Mouse (Mus musculus): ENCODE results near the gene Zmynd11. TPM values are rescaled to one million over a fixed set of nuclear protein-coding genes. Genes with fewer than 3 reads are reported as not detected.

The Zmynd11 gene
- total RNA-seq, 4 experiments from 2014 or later, result 230 to 248 (median 241) TPM

DNA sequence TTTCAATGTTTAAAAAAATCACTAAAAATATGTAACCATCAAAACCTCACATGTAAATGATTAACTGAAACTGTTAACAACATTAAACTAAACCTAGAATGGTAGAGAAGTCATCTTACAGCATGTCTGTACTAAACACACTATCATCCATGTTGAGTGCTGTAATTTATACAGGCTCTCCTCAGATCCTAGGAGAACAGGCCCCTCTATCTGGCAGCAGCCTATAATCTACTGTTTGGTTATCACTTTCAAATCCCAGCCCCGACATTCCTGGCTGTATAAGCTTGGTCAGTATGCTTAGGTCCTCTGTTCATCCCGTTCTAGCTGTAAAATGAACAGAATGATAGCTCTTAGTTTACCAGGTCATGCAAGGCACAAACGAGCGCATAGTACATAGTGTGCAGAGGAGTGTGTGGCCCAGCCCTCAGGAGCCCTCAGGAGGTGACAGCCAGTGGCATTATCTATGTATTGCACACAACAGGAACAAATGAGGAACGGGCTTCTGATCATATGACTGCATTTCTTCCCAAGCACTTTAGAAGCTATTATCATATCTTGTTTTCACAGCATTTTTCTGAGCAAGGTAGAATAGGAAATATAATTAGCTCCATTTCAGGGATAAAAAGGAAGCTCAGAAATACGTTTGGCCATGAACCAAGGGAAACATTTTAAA is 51.5 kb downstream of the Zmynd11 start:
- DNase-seq (ENCODE audit: low spot score in 2 of 2), result no peak

DNA sequence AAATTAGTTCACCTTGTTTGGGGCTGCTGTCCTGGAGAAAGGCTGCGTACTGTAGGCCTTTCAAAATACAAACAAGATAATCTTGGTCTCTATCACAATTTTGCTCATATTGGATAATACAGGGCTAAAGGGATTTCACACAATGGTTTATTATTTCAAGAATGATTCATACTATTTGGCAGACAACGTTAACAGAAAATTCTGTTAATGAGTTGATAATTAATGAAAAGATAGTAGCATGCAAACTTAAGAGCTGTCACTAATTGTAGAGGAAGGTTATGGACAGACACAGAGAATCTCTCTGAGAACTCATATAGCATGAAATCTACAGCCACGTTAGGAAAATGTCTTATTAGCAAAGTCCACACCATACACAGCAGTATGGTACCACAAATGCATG is 52.2 kb downstream of the Zmynd11 start:
- DNase-seq (ENCODE audit: low spot score in 2 of 2), result no peak

DNA sequence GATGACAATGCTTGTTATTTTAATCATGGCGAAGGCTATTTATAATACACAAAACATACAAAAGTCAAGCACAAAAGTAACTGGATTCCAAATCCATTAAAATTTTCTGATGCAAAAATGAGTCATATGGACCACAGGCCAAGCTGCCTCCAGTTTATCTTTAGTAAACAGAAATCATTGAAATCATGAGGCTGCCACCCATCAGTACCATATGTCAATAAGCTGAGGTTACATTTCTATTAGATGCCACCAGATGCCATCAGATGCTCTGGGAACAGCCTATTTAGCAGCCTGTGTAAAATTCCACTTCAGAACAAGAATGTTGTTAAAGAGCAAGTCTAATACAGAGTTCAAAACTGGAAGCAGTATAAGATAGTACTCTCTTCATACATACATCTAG is 52.7 kb downstream of the Zmynd11 start:
- no peak for DNase-seq (ENCODE audit: low spot score in 2 of 2)

DNA sequence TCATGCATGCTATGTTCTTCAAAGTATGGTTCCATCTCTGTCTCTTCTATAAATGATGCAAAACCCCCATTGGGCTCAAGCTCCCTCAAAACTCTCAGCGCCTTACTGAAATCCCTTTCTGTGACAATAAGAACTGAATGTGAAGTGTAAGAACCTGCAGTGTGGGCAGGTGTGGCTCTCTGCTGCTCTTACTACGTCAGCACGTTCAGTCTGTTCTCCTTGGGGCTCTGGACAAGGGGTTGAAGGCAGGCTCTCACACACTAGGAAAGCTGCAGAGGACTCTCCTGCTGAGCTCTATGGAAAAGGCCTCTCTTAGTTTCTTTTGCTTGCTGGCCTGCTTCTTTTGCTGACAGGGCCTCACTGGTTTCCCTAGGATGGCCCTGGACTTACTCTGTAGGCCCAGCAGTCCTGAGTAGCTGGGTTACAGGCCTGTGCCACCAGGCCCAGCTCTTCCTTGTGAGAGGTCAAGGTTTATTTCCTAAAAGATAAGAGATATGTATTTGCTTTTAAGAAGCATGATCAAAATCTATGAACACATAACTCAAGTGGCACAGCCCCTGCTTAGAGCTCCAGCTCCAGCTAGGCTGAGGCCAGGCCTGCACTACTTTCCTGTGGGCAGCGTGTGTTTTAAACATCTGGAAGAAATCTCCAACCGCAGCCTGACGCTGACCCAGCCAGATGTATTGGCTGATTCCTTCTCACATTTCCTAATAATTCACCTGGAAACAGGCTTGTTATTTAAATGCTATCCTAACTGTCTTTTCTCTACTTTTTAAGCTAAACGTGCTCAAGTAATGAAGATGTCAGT is 56.5 kb downstream of the Zmynd11 start:
- DNase-seq (ENCODE audit: low spot score in 2 of 2), result no peak

DNA sequence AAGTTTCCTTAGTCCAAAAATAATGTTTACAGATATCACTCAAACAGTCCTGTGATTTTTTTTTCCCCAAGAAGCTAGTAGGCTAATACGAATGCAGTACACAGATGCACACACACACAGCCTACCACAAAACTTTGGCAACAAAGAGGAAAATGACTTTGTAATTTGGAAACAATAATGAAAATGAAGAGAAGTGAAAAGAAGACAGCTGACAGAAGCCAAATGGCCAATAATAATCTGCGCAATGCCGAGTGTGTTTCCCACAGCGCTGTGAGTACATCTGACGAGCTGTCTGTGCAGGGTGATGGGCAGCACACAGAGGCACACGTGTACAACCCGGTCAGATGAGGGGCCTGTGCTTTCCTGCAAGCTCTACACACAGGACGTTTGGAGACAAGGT is 58.4 kb downstream of the Zmynd11 start:
- no peak for DNase-seq (ENCODE audit: low spot score in 2 of 2)

DNA sequence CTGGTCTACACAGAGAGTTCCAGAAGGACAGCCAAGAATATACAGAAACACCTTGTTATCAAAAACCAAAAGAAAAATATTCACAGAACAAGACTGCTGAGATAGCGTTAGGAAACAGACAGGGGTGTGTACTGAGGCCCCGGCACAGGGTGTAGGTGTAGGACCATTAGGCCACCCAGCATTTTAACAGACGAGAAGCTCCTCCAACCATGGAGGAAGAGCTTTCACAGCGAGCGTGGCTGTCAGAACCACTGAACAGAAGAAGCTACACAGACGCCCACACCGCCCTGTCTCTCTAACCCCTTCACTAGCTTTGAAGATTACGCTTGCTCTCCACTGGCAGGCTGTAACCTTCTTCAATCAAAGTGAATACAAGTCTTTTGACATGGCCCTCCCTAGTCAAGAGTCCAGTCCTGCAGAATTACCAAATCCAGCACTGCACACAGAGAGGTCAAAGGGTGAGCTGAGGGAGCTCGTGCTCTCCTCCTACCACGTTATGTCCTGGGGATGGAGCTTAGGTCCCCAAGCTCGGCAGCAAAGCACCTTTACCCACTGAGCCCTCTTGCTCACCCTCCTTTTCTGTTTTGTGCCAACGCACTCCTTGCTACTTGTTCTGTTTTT is 62.4 kb downstream of the Zmynd11 start:
- DNase-seq (ENCODE audit: low spot score in 2 of 2), result no peak

DNA sequence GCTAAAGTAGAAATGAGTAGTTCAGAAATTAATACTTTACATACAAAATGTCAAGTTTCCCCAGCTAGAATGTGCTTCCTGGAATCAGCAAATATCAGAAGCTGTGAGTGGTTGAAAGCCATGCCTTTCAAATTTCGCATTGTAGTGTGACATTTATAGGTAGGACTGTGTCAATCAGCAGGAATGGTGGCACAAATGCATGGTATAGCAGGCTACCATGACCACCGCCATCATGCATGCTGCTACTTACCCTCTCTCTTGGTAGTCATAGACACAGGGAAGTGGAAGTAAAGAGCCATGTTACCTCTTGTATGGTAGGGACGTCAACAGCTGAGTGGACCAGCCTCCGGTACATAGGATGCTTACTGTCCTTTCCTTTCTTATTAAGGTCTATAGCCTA is 67.8 kb downstream of the Zmynd11 start:
- DNase-seq (ENCODE audit: low spot score in 2 of 2), result no peak

DNA sequence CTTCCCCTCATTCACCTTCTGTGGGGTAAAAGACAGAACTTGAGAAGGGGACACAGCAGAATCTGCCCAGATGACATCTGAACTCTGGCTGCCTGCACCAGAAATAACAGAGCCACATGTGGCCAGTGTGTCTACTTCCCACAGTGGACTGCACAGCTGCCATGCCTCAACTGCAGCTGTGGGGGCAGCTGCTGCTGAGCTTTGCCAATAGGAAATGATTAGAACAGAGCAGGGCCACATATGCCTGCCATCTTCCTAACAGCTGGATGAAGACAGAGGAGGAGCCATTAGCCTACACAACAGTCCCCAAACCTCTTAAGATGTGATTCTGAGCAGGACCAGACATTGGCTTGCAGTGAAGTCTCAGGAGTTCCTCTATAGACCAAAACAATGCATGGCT is 69.3 kb downstream of the Zmynd11 start:
- DNase-seq (ENCODE audit: low spot score in 2 of 2), result no peak

DNA sequence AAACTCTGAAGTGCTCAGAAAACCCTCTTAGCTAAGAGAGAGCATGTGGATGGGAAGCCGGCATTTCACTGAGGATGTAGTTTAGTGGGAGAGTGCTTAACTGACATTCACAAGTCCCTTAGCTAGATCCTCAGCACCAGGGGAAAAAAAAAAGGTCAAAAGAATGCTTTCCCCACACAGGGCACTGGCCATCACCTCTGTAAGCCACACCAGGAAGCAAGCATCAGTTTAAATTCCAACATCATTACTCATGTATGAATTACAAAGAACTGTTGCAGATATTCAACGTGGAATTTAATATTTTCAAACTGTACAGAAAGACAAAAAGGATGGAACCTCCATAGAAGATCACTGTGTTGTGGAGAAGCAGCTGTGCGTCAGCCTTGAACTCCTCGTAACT is 69.7 kb downstream of the Zmynd11 start:
- no peak for DNase-seq (ENCODE audit: low spot score in 2 of 2)

DNA sequence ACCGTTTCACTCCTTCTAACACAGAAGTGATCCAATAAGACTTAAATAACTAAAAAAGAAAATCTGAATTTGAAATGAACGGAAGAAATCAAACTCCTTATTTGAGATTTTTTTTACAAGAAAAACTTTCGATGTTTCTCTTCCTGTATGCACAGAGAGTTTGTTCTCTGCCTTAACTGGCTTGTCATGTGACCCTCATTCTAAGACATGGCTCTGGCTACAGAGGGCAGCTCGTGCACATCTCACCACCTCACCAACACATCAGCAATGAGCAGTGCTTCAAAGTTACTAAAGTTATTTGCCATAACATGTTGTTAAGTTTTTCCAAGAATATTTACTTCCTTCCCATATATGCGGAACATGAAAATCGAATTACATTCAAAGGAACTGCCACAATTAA is 70.5 kb downstream of the Zmynd11 start:
- DNase-seq (ENCODE audit: low spot score in 2 of 2), result no peak

DNA sequence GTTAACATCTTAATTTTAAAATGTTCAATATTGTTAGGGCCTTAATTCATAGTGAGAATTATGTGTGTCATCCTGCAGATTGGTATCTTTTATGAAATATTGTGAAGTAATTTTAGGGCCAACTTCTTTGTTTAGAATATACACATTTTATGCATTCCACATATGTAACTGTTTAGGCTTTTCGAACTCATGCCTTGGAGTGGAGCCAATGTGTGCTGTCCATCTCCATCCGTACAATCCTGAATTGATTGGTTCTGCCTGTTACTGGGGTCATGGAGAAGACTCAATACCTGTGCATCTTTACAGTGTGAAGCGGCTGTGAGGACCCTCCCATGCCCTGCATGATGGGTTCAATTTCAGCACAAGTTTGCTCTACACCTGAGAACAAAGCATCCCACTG is 72.3 kb downstream of the Zmynd11 start:
- no peak for DNase-seq (ENCODE audit: low spot score in 2 of 2)

DNA sequence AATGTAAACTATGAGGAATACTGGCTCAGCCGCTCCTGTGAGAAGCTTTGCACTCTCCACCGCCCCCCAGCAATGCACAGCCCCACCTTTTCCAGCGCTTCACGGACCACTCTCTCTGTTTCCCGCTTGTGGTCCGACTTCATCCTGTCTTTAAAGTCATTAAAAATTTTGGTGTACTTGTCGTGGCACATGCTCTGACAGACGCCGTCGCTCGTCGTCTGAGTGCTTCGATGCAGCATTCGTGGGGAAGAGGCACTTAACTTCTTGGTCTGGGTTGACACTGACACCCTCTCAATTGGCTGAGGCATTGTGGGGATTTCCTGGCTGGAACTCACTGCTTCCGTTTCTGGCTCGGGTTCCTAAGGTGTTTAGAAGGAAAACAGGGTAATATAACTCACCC is 75.8 kb downstream of the Zmynd11 start:
- no peak for DNase-seq (ENCODE audit: low spot score in 2 of 2)

DNA sequence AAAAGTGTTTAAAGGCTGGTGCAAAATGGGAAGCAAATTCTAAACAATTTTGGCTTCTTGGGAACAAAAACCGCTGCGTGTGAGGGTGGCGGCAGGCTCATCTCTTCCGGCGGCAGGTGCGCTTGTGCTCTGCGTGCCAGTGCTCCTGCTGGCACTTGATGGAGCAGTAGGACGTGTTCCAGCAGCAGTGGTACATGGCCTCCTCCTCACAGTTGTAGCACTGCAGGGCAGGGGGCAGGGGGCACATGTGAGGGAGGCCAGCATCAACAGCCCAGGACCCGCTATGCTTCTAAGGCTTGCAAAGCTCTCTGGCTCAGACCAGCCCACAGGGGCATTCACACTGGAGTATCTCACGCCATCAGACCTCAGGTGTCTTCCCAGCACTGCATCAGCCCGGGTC is 78.4 kb downstream of the Zmynd11 start:
- DNase-seq (ENCODE audit: low spot score in 2 of 2), result no peak

DNA sequence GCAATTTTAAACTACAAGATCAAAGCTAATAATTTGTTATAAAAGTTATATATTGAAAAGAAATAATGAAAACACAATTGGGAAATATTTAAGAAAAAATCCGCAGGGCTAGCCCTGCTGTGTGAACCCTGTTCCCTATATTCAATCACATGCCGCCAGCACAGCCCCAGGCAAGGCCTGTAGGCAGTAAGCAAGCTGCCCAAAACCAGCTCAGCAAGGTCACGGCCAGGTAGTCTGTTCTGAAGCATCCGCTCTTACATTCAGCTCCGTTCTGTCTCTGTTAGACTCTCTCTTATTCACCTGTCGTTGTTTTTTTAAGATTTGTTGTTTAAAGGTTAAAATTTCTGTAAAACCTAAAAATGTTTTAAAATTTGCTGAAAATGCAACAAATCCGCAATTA is 78.9 kb downstream of the Zmynd11 start:
- DNase-seq (ENCODE audit: low spot score in 2 of 2), result no peak

DNA sequence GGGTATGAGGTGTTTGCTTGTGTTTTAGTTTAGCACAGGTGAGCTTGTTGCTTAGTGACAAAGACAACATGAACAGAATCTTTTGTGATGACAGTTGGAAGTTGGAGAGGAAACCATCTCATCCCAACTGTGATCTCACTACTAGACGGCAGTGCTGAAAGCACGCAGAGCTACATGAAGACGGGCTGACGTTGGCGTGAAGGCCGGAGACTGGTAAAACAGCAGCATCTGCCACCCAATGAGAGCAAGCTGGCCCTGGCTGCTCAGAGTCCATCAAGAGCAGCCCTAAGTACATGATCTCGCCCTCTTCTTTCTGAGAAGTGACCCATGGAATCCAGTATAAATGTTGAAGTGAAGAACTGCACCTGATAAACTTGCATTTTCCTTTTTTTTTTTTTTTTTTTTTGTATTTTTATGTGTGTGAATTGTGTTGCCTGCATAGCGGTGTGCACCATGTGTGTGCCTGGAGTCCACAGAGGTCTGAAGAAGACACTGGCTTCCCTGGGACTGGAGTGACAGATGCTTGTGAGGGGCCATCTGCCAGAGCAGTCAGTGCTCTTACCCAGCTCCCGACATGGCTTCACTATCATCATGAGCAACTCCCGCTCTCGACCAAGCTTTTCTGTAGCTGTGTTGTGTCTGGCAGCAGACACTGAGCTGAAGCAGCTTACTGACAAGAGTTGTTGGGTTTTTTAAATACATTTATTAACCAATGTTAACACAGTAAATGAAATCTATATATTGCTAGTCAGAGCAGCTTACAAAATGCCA is 80.8 kb downstream of the Zmynd11 start:
- no peak for DNase-seq (ENCODE audit: low spot score in 2 of 2)

DNA sequence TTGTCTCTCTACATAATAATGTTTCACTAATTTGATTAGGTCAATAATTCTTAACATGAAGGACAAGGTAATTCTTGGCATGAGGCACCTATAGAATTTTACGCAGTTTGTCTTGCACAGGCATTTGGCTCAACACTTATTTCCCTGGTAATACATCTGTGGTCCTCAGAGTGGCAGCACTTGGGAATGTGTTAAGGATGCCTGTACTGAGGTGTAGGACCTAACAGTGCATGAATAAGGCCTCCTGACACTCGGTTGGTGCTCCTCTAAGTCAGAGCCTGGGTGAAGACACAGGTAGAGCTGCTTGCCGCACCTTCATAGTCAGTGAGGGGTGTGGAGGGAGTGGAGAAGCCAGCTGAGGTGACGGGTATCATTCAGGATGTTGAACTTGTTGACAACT is 81.8 kb downstream of the Zmynd11 start:
- no peak for DNase-seq (ENCODE audit: low spot score in 2 of 2)

DNA sequence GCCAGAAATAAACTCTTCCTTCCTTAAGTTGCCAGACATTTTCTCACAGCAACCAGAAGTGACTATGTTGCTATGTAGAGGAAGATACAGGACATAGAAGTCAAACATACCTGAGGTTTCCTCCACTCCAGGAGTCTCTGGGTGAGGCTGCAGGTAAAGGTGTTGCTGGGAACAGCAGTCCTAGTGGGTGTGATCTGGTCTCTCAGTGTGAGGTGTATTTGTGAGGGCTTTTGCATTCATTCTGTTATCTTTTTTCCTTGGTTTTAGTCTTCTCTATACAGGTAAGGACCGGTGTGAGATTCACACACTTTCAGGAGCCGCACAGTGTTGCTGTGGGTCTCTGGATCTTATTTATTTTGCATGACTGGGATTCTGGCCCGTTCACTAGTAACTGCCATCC is 83.6 kb downstream of the Zmynd11 start:
- no peak for DNase-seq (ENCODE audit: low spot score in 2 of 2)

DNA sequence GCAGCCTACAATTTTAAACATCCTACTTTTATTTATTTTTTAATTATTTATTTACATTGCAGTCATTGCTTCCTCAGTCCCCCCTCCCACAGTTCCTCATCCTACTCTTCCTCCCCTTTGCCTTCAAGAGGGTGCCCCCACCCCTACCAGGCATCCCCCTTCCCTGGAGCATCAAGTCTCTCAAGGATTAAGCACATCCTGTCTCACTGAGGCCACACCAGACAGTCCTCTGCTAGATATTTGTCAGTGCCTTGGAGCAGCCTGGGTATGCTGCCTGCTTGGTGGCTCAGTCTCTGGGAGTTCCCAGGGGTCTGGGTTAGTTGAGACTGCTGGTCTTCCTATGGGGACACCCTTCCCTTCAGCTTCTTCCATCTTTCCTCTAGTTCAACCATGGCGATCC is 91.0 kb downstream of the Zmynd11 start:
- DNase-seq (ENCODE audit: low spot score in 2 of 2), result no peak

DNA sequence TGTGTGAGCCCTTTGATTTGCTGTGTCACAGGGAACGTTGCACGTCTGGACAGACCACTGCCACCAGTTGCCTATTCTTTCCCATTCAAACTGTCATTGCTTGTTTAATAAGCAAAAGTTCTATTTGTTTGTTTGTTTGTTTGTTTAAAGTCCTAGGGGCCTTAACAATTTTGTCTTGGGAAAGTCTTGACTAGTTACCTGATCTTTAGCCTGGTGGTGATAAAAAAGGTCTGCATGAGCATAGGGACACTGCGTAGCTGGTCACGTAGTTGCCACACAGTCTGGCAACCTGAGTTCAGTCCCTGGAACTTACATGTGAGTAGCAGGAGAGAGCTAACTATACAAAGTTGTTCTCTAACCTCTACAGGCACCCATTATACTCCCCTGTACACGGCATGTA is 95.9 kb downstream of the Zmynd11 start:
- no peak for DNase-seq (ENCODE audit: low spot score in 2 of 2)

DNA sequence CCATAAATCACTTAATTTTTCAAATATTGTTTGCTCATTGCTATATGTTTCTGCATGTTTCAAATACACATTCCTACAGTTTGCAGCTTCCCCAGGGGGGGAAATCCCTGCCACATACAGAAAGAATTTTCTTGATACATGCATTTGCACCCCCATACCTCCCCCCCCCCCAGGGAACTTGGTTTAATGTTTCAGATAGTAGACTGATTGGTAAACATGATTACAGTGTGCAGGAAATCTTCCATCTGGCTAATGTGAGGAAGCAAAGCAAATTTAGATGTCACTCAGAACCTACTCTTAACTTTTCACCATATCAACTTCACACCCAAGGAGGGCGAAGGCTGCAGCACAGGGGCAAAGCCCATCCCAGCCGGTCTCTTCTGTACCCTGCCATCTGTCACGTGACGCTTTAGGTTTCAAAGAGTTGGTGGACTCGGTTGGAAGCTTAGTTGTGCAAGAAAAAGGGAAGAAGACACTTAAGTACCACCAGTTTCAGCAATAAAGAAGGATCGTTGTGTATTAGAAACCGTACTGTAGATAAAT is 97.1 kb downstream of the Zmynd11 start:
- DNase-seq (ENCODE audit: low spot score in 2 of 2), result no peak

DNA sequence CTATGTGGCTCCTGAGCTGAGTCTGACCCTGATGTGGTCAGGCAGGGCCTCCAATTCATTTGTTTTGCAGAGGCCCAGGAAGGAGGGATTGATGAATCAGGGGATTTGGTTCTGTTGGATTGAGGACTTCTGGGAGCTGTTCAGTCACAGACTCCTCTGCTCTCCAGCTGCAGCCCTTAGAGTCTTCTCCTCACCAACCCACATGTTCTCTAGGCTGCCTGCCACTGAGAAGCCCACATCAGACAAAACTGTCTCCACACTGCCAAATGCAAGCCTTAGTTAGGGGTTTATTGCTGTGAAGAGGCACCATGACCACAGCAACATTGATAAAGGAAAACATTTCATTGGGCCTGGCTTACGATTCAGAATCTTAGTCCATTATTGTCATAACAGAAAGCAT is 101.5 kb downstream of the Zmynd11 start:
- DNase-seq (ENCODE audit: low spot score in 2 of 2), result no peak

DNA sequence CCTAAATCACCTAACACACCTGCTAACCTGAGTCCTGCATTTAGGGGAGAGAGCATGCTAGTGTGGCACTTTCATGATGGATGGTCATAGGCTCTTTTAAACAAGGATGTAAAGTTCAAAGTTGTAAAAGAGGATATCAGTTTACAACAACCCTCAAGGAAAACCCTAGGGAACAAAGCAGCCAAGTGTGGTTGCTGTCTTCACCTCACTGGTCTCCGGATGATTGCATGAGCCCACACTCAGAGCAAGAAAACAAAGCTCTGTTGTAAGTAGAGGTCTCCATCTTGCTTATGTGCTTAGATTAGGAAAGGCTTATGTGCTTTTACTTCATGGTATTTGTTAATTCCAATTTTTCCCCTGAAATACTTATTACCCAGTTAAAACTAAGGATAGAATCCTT is 104.4 kb downstream of the Zmynd11 start:
- no peak for DNase-seq (ENCODE audit: low spot score in 2 of 2)
